Mouse (Mus musculus) lung, embryonic 15.5 days (tissue): ENCODE measurements at regions not wholly inside any gene's neighbourhood (a gene's known extent, or its start where the extent isn't known, plus 50 kb on each side); places are given as distances from the start of the nearest gene placed in this dataset.
A peak's percentile ranks its signal among the peaks of the same experiment; 100 is the strongest.

Source experiments
- ATAC-seq: fragments of 200-750 bp; cut with Nextera tagmentation; 2 replicates; pipeline ENCODE4 v1.8.0; 2017; ENCODE audit warnings: moderate number of reproducible peaks, borderline replicate concordance; ENCODE audit not compliant: low FRiP score, low TSS enrichment; ENCODE audit errors: extremely low read depth
- H3K27ac ChIP-seq: fragments of 300-500 bp; sonication (generic); 2 replicates; pipeline ENCODE4 v1.5.1; 2015; ENCODE audit warnings: moderate library complexity, mild to moderate bottlenecking, inconsistent platforms
- H3K27me3 ChIP-seq: fragments of 300-500 bp; sonication (generic); 2 replicates; pipeline ENCODE4 v1.6.1; 2015; ENCODE audit warnings: inconsistent platforms
- H3K36me3 ChIP-seq: fragments of 300-500 bp; sonication (generic); 2 replicates; pipeline ENCODE4 v1.6.1; 2015; ENCODE audit warnings: inconsistent platforms
- H3K4me1 ChIP-seq: fragments of 300-500 bp; sonication (generic); 2 replicates; pipeline ENCODE4 v1.6.1; 2015; ENCODE audit warnings: inconsistent platforms
- H3K4me2 ChIP-seq: fragments of 300-500 bp; sonication (generic); 2 replicates; pipeline ENCODE4 v1.6.1; 2015; ENCODE audit warnings: inconsistent platforms, mild to moderate bottlenecking, moderate library complexity
- H3K4me3 ChIP-seq: fragments of 300-500 bp; sonication (generic); 2 replicates; pipeline ENCODE4 v1.5.1; 2015; ENCODE audit warnings: mild to moderate bottlenecking, inconsistent platforms
- H3K9ac ChIP-seq: fragments of 300-500 bp; sonication (generic); 2 replicates; pipeline ENCODE4 v1.6.1; 2015; ENCODE audit warnings: inconsistent platforms
- H3K9me3 ChIP-seq: fragments of 300-500 bp; sonication (generic); 2 replicates; pipeline ENCODE4 v1.6.1; 2016; ENCODE audit warnings: inconsistent platforms
- WGBS: fragments of 180-500 bp; shearing (Covaris S2); methylation state at CpG from one replicate; pipeline ENCODE4 v1.1.7; 2015; 5-methylcytosine and 5-hydroxymethylcytosine counted together

GRCm38 (mm10) chr1:137373509-137374420 is 413.5 kb upstream of the Nr5a2 start:
- H3K27ac ChIP-seq, result no peak overlapping the region
- ATAC-seq, result peak; percentile 20; the same call in 1 of the 2 replicates
- no peak overlapping the region for H3K9ac ChIP-seq
- no peaks in the 10 kb centered on the region for H3K27me3 ChIP-seq
- peaks cover 3% of the 10 kb centered on the region; the same call in 1 of the 2 replicates for H3K4me1 ChIP-seq
- H3K36me3 ChIP-seq, result no peaks in the 10 kb centered on the region
- H3K4me3 ChIP-seq, result no peak overlapping the region
- H3K4me2 ChIP-seq, result no peak overlapping the region
- 61% methylated on average over 15 of the region's 15 CpGs for WGBS
- no peaks in the 10 kb centered on the region for H3K9me3 ChIP-seq

DNA sequence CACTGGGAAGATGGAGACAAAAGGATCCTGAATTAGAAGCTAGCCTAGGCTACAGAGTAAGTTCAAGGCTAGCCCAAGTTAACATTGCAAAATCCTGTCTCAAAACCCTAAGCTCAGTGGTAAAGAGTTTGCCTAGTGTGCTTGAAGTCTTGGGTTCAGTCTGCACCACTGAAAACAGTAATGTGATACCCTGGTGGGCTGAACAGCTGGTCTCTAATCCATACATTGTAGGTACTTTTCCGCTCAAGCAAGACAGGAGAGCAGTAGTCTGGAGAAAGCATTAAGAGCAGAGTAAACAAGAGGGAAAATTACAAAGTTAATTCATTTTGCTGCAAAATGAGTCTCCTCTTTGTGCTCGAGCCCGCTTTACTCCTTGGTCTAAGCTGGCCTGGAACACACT is 412.0 kb upstream of the Nr5a2 start:
- Histone ChIP-seq H3K27me3 (no peaks in the 10 kb centered on the region), H3K4me3 (no peak overlapping the region), H3K9me3 (no peaks in the 10 kb centered on the region), H3K4me1 (peaks cover 3% of the 10 kb centered on the region; the same call in 1 of the 2 replicates), H3K9ac (no peak overlapping the region), H3K4me2 (no peak overlapping the region), H3K27ac (no peak overlapping the region), H3K36me3 (no peaks in the 10 kb centered on the region)
- 80% methylated on average over 3 of the region's 3 CpGs for WGBS
- no peak for ATAC-seq

DNA sequence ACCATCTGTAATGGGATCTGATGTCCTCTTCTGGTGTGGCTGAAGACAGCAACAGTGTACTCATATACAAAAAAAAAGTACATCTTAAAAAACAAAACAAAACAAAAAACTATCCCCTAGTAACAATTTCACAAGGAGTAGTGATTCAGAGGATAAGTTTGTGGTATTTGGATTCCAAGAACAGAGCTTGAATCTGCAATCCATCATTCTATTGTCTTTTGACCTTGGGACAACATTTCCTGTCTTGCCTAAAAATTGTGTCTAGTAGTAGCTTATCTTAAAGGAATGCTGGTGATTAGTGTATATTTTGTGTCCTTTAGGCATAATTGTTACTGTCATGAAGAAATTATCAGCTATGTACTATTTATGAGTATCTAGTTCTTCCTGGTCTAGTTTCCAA is 404.1 kb upstream of the Nr5a2 start:
- Histone ChIP-seq H3K4me2 (no peak overlapping the region), H3K36me3 (no peaks in the 10 kb centered on the region), H3K27ac (no peak overlapping the region), H3K4me3 (no peak overlapping the region), H3K27me3 (no peaks in the 10 kb centered on the region), H3K4me1 (no peaks in the 10 kb centered on the region), H3K9me3 (no peaks in the 10 kb centered on the region), H3K9ac (no peak overlapping the region)
- ATAC-seq, result no peak

- ATAC-seq, result no peak
- Histone ChIP-seq H3K27ac (no peak overlapping the region), H3K9ac (no peak overlapping the region), H3K4me3 (no peak overlapping the region), H3K4me1 (no peaks in the 10 kb centered on the region), H3K9me3 (no peaks in the 10 kb centered on the region), H3K4me2 (no peak overlapping the region), H3K36me3 (no peaks in the 10 kb centered on the region), H3K27me3 (no peaks in the 10 kb centered on the region)
- 86% methylated on average over 2 of the region's 2 CpGs for WGBS
Measured at GRCm38 (mm10) chr1:137363969-137364368, 403.7 kb upstream of the Nr5a2 start.

GRCm38 (mm10) chr1:137363561-137363960 is 403.3 kb upstream of the Nr5a2 start:
- Histone ChIP-seq H3K36me3 (no peaks in the 10 kb centered on the region), H3K27me3 (no peaks in the 10 kb centered on the region), H3K9ac (no peak overlapping the region), H3K27ac (no peak overlapping the region), H3K4me1 (no peaks in the 10 kb centered on the region), H3K4me3 (no peak overlapping the region), H3K9me3 (no peaks in the 10 kb centered on the region), H3K4me2 (no peak overlapping the region)
- no peak for ATAC-seq
- WGBS, result 22% methylated on average over 1 of the region's 1 CpGs

- H3K4me1 ChIP-seq, result no peaks in the 10 kb centered on the region
Measured at GRCm38 (mm10) chr1:137360688-137361570, 400.7 kb upstream of the Nr5a2 start.

GRCm38 (mm10) chr1:137355941-137356512 is 395.8 kb upstream of the Nr5a2 start:
- no peak for ATAC-seq
- no peaks in the 10 kb centered on the region for H3K4me1 ChIP-seq
- H3K4me2 ChIP-seq, result no peak overlapping the region
- no peak overlapping the region for H3K4me3 ChIP-seq
- no peaks in the 10 kb centered on the region for H3K9me3 ChIP-seq
- no peaks in the 10 kb centered on the region for H3K27me3 ChIP-seq
- H3K36me3 ChIP-seq, result no peaks in the 10 kb centered on the region
- H3K27ac ChIP-seq, result no peak overlapping the region
- no peak overlapping the region for H3K9ac ChIP-seq
- WGBS, result 57% methylated on average over 4 of the region's 4 CpGs

More at GRCm38 (mm10) chr1:137360688-137361570, 400.7 kb upstream of the Nr5a2 start:
- no peak for ATAC-seq
- no peaks in the 10 kb centered on the region for H3K9me3 ChIP-seq
- H3K27ac ChIP-seq, result no peak overlapping the region
- no peaks in the 10 kb centered on the region for H3K27me3 ChIP-seq
- 77% methylated on average over 16 of the region's 16 CpGs for WGBS
- H3K4me3 ChIP-seq, result no peak overlapping the region
- no peak overlapping the region for H3K4me2 ChIP-seq
- H3K36me3 ChIP-seq, result no peaks in the 10 kb centered on the region
- H3K9ac ChIP-seq, result no peak overlapping the region

GRCm38 (mm10) chr1:137352390-137353027 is 392.3 kb upstream of the Nr5a2 start:
- Histone ChIP-seq H3K4me3 (no peak overlapping the region), H3K27ac (0 out of 2 replicates have a peak overlapping the region, but pooled peaks have one; percentile 1), H3K9ac (no peak overlapping the region), H3K9me3 (no peaks in the 10 kb centered on the region), H3K36me3 (no peaks in the 10 kb centered on the region), H3K27me3 (no peaks in the 10 kb centered on the region), H3K4me1 (no peaks in the 10 kb centered on the region), H3K4me2 (no peak overlapping the region)
- peak; percentile 78 for ATAC-seq
- 56% methylated on average over 5 of the region's 5 CpGs for WGBS

DNA sequence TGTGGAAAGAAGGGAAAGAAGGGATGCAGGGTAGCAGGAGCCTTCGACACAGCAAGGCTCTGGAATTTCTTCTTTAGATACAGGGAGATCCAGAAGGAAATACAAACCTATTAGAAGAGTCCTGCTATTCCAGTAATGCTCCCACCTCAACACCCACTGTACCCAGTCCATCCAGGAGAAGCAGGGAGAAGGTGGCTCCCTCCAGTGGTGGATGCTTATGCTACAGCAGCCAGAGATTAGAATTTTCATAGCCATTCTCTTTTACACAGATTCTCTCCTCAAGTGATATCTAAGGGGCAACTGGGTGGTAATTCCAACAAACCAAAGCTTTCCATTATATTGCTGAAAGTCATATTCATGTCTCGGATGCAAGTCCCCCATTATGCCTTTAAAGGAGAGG is 373.9 kb upstream of the Nr5a2 start:
- 84% methylated on average over 2 of the region's 2 CpGs for WGBS
- H3K4me2 ChIP-seq, result no peak overlapping the region

DNA sequence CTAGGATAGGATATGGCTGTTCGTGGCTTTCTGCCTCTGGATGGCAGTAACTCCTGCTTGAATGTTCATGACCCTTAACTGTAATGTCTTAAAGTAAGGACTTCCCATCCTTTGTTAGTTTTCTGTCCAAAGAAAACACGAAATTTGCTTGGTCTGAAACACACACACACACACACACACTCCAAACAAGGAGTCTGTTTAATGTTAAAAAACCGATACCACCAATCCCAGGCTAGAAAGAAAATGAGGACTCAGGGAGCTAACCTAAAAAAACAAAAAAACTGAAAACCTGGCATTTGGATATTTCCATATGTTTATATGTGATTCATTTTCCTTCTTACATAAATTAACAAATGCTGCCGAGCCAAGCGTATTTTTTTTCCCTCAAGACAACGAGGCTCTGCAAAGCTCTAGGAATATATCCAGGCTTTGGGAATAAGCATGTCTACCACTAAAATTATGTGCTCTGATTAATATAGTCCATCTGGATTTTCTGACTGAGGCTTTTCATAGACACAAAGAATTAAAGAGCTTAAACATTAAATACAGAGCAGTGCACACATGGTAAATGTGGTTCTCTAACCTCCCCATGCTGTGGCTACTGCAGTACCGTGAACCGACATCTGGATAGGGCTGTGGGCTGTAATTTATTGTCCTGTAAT is 372.0 kb upstream of the Nr5a2 start:
- H3K4me2 ChIP-seq, result no peak overlapping the region
- WGBS, result 34% methylated on average over 8 of the region's 8 CpGs
- H3K4me3 ChIP-seq, result no peak overlapping the region
- H3K9ac ChIP-seq, result no peak overlapping the region
- peak; percentile 93 for ATAC-seq
- H3K27ac ChIP-seq, result peak overlapping the region; percentile 74
- H3K9me3 ChIP-seq, result no peaks in the 10 kb centered on the region
- peaks cover 4% of the 10 kb centered on the region for H3K4me1 ChIP-seq
- H3K36me3 ChIP-seq, result no peaks in the 10 kb centered on the region
- H3K27me3 ChIP-seq, result no peaks in the 10 kb centered on the region

More for the DNA sequence above, 373.9 kb upstream of the Nr5a2 start:
- H3K36me3 ChIP-seq, result no peaks in the 10 kb centered on the region
- no peak for ATAC-seq
- H3K27ac ChIP-seq, result no peak overlapping the region
- peaks cover 4% of the 10 kb centered on the region for H3K4me1 ChIP-seq
- H3K9ac ChIP-seq, result no peak overlapping the region
- H3K9me3 ChIP-seq, result no peaks in the 10 kb centered on the region
- no peaks in the 10 kb centered on the region for H3K27me3 ChIP-seq
- H3K4me3 ChIP-seq, result no peak overlapping the region

- peak; percentile 64; the same call in 1 of the 2 replicates for ATAC-seq
- no peak overlapping the region for H3K4me3 ChIP-seq
- H3K27me3 ChIP-seq, result no peaks in the 10 kb centered on the region
- no peak overlapping the region for H3K9ac ChIP-seq
- H3K36me3 ChIP-seq, result no peaks in the 10 kb centered on the region
- no peak overlapping the region for H3K4me2 ChIP-seq
- peak overlapping the region; percentile 74 for H3K27ac ChIP-seq
- 40% methylated on average over 5 of the region's 5 CpGs for WGBS
- H3K4me1 ChIP-seq, result peaks cover 4% of the 10 kb centered on the region
- no peaks in the 10 kb centered on the region for H3K9me3 ChIP-seq
Measured at GRCm38 (mm10) chr1:137331746-137332107, 371.5 kb upstream of the Nr5a2 start.
